Mouse (Mus musculus) neural tube, embryonic 14.5 days (tissue): Measurements from ENCODE around the gene Coq10a. TPM values are rescaled to one million over a fixed set of nuclear protein-coding genes. Genes with fewer than 3 reads are reported as not detected.

Experiments used
- microRNA-seq: library from miRNA; unstranded; fragments of <30 nt; microRNA quantifications from one replicate; pipeline ENCODE4, GENCODE M21; 2016
- polyA plus RNA-seq: library from polyadenylated mRNA; unstranded; fragments of >200 nt; fragmentation: Nextera tagmentation; extraction: Ambion mirVana; gene quantifications from 2 replicates; pipeline ENCODE4 v1.2.1, GENCODE M21; 2014

Gene Coq10a
- polyA plus RNA-seq, 1 experiment from 2014 or later = 52.7 TPM

Small RNA genes lying within 50 kb of the gene (microRNA-seq; reads per million reads assigned to microRNA genes)
- not detected for gene Gm25361
- not detected for gene Gm26308
- not detected for gene Mir6914
- not detected for gene Mir6915

Other genes starting within 250 kb of the Coq10a start
- 4.7 and 7.6 TPM in 2 replicates for gene Rbms2, start 188.7 kb downstream of the Coq10a start, polyA plus RNA-seq
- 2.0 and 2.8 TPM in 2 replicates for gene Gls2, start 174.5 kb downstream of the Coq10a start, polyA plus RNA-seq
- 20.9 and 22.3 TPM in 2 replicates for gene Spryd4, start 157.2 kb downstream of the Coq10a start, polyA plus RNA-seq
- gene Mip, start 143.2 kb downstream of the Coq10a start, polyA plus RNA-seq = not detected in 2 replicates
- 14.6 and 19.1 TPM in 2 replicates for gene Timeless, start 136.9 kb downstream of the Coq10a start, polyA plus RNA-seq
- not detected in 2 replicates for gene Apon, start 114.9 kb downstream of the Coq10a start, polyA plus RNA-seq
- gene Apof, start 100.3 kb downstream of the Coq10a start, polyA plus RNA-seq = not detected in 2 replicates
- gene Stat2, start 98.4 kb downstream of the Coq10a start, polyA plus RNA-seq = 21.0 and 23.1 TPM in 2 replicates
- gene Il23a, start 70.2 kb downstream of the Coq10a start, polyA plus RNA-seq = 0.18 and 0.29 TPM in 2 replicates
- gene Pan2, start 65.7 kb downstream of the Coq10a start, polyA plus RNA-seq = 19.0 and 21.4 TPM in 2 replicates
- 194 and 198 TPM in 2 replicates for gene Cnpy2, start 46.5 kb downstream of the Coq10a start, polyA plus RNA-seq
- 281 and 297 TPM in 2 replicates for gene Cs, start 31.3 kb downstream of the Coq10a start, polyA plus RNA-seq
- gene Ankrd52, start 8.1 kb upstream of the Coq10a start, polyA plus RNA-seq = 11.6 and 14.0 TPM in 2 replicates
- 0.44 TPM in 1 of 2 replicates, not detected in the other for gene Slc39a5, start 32.2 kb upstream of the Coq10a start, polyA plus RNA-seq
- 131 and 140 TPM in 2 replicates for gene Nabp2, start 42.5 kb upstream of the Coq10a start, polyA plus RNA-seq
- 64.5 and 71.2 TPM in 2 replicates for gene Rnf41, start 42.7 kb upstream of the Coq10a start, polyA plus RNA-seq
- gene Smarcc2, start 90.3 kb upstream of the Coq10a start, polyA plus RNA-seq = 179 and 205 TPM in 2 replicates
- gene Myl6, start 125.1 kb upstream of the Coq10a start, polyA plus RNA-seq = 831 and 835 TPM in 2 replicates
- 6.4 and 8.9 TPM in 2 replicates for gene Myl6b, start 129.7 kb upstream of the Coq10a start, polyA plus RNA-seq
- 10.0 and 25.9 TPM in 2 replicates for gene Esyt1, start 156.9 kb upstream of the Coq10a start, polyA plus RNA-seq
- gene Zc3h10, start 178.8 kb upstream of the Coq10a start, polyA plus RNA-seq = 11.7 and 18.1 TPM in 2 replicates
- gene Rpl41, start 180.3 kb upstream of the Coq10a start, polyA plus RNA-seq = 2,344 and 2,479 TPM in 2 replicates
- 127 and 132 TPM in 2 replicates for gene Pa2g4, start 197.0 kb upstream of the Coq10a start, polyA plus RNA-seq
- 1.4 and 6.0 TPM in 2 replicates for gene Erbb3, start 220.7 kb upstream of the Coq10a start, polyA plus RNA-seq